Mouse (Mus musculus) neural tube, embryonic 10.5 days (tissue): Measurements from ENCODE around the gene Tatdn2.
"Not testable (repeated sequence)": the region's sequence is repeated elsewhere in the genome, so short reads cannot be mapped to it uniquely, and the experiment has no call there.

Source experiments
- DNase-seq: peaks from one replicate; pipeline ENCODE4 v3.0.0-alpha.2; 2017; ENCODE audit warnings: low spot score; ENCODE audit errors: extremely low spot score

The Tatdn2 gene

GRCm38 (mm10) chr6:113713389-113713788 lies 16.5 kb downstream of the Tatdn2 start:
- DNase-seq: not testable (repeated sequence)

- no peak for DNase-seq
Observed at GRCm38 (mm10) chr6:113714276-113714675, 17.4 kb downstream of the Tatdn2 start.

- DNase-seq: no peak
Observed at GRCm38 (mm10) chr6:113714797-113715196, 17.9 kb downstream of the Tatdn2 start.

GRCm38 (mm10) chr6:113717541-113717940 lies 20.7 kb downstream of the Tatdn2 start:
- DNase-seq: no peak

- no peak for DNase-seq
Observed at GRCm38 (mm10) chr6:113719878-113720277, 23.0 kb downstream of the Tatdn2 start, which contains the start of gene Ghrl. Ghrl (minus strand) TSS chr6:113719880.

GRCm38 (mm10) chr6:113721061-113721460 lies 24.2 kb downstream of the Tatdn2 start:
- no peak for DNase-seq

GRCm38 (mm10) chr6:113728181-113728580 lies 31.3 kb downstream of the Tatdn2 start:
- DNase-seq: no peak

- no peak for DNase-seq
Observed at GRCm38 (mm10) chr6:113731296-113731695, 34.4 kb downstream of the Tatdn2 start.

- no peak for DNase-seq
Observed at GRCm38 (mm10) chr6:113737318-113738046, 40.6 kb downstream of the Tatdn2 start.

- DNase-seq: peak; percentile 91
Observed at GRCm38 (mm10) chr6:113740236-113741217, 43.7 kb downstream of the Tatdn2 start, which contains the start of gene Sec13. Sec13 (minus strand) TSS chr6:113740743.

- DNase-seq: no peak
Observed at GRCm38 (mm10) chr6:113741425-113741824, 44.6 kb downstream of the Tatdn2 start.

GRCm38 (mm10) chr6:113742321-113742720 lies 45.5 kb downstream of the Tatdn2 start:
- DNase-seq: no peak

GRCm38 (mm10) chr6:113743111-113743510 lies 46.3 kb downstream of the Tatdn2 start:
- DNase-seq: no peak

- no peak for DNase-seq
Observed at GRCm38 (mm10) chr6:113745117-113745516, 48.3 kb downstream of the Tatdn2 start.

- DNase-seq: no peak
Observed at GRCm38 (mm10) chr6:113747284-113747683, 50.4 kb downstream of the Tatdn2 start.

GRCm38 (mm10) chr6:113748351-113748750 lies 51.5 kb downstream of the Tatdn2 start:
- no peak for DNase-seq

- DNase-seq: no peak
Observed at GRCm38 (mm10) chr6:113749119-113749685, 52.4 kb downstream of the Tatdn2 start.
